Mouse (Mus musculus) forebrain, embryonic 13.5 days (tissue): ENCODE measurements around the gene Actn4. TPM values are rescaled to one million over a fixed set of nuclear protein-coding genes. Genes with fewer than 3 reads are reported as not detected.

Experiments used
- ATAC-seq: fragments of 200-750 bp; cut with Nextera tagmentation; 2 replicates; pipeline ENCODE4 v1.8.0; 2017
- H3K27ac ChIP-seq: fragments of 300-500 bp; sonication (generic); 2 replicates; pipeline ENCODE4 v1.5.1; 2015; ENCODE audit warnings: inconsistent platforms, mild to moderate bottlenecking, moderate library complexity
- H3K27me3 ChIP-seq: fragments of 300-500 bp; sonication (generic); 2 replicates; pipeline ENCODE4 v1.6.1; 2015; ENCODE audit warnings: mild to moderate bottlenecking, inconsistent platforms
- H3K36me3 ChIP-seq: fragments of 300-500 bp; sonication (generic); 2 replicates; pipeline ENCODE4 v1.6.1; 2015; ENCODE audit warnings: mild to moderate bottlenecking, inconsistent platforms; ENCODE audit not compliant: poor library complexity, severe bottlenecking
- H3K4me1 ChIP-seq: fragments of 300-500 bp; sonication (generic); 2 replicates; pipeline ENCODE4 v1.6.1; 2015; ENCODE audit warnings: inconsistent platforms
- H3K4me2 ChIP-seq: fragments of 300-500 bp; sonication (generic); 2 replicates; pipeline ENCODE4 v1.6.1; 2015; ENCODE audit warnings: inconsistent platforms, mild to moderate bottlenecking, moderate library complexity
- H3K4me3 ChIP-seq: fragments of 300-500 bp; sonication (generic); 2 replicates; pipeline ENCODE4 v1.5.1; 2015; ENCODE audit warnings: mild to moderate bottlenecking, inconsistent platforms
- H3K9ac ChIP-seq: fragments of 300-500 bp; sonication (generic); 2 replicates; pipeline ENCODE4 v1.6.1; 2015; ENCODE audit warnings: mild to moderate bottlenecking, inconsistent platforms
- H3K9me3 ChIP-seq: fragments of 300-500 bp; sonication (generic); replicated peaks from 2 replicates; pipeline ENCODE4 v1.6.1; 2016; ENCODE audit warnings: inconsistent platforms
- WGBS: fragments of 180-500 bp; shearing (Covaris S2); methylation state at CpG from one replicate; pipeline ENCODE4 v1.1.7; 2015; 5-methylcytosine and 5-hydroxymethylcytosine counted together
- polyA plus RNA-seq: library from polyadenylated mRNA; unstranded; fragments of >200 nt; fragmentation: Nextera tagmentation; extraction: Ambion mirVana; gene quantifications from 2 replicates; pipeline ENCODE4 v1.2.1, GENCODE M21; 2015

The Actn4 gene
- polyA plus RNA-seq, 1 experiment from 2014 or later: 114 TPM

DNA sequence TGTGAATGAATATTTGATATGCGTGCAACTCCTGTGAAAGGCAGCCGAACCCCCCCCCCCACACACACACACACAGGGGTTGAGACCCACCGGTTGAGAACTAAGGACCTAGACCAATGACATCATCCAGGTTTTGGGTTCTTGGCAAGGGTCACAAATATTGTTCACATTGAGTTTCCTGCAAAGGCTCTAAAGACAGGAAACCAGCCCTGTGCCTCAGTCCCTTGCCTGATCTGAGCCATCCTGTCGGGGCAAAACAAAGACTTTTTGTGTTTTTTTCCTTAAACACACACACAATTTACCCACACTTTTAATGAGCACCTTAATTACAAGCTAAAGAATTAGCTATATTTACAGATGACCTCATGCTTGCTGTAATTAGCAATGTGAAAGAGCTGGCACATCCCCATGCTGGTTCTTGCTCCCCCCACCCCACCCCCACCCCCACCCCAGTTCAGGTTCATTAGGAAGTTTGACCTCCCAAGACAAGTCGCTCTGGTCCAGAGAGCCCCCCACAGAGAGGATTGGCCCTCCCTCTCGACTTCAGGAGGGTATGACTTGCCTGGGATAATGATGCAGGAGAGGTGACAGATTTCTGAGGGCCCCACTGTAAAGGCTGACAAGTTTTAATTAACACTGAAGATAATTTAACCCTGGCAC, 17.3 kb downstream of the Actn4 start:
- 0 out of 2 replicates have a peak overlapping the region, but pooled peaks have one; percentile 31 for H3K9ac ChIP-seq
- H3K4me1 ChIP-seq: peaks cover 30% of the 10 kb centered on the region
- H3K9me3 ChIP-seq: no peaks in the 10 kb centered on the region
- H3K4me2 ChIP-seq: 0 out of 2 replicates have a peak overlapping the region, but pooled peaks have one; percentile 0
- peaks cover 6% of the 10 kb centered on the region; the same call in 1 of the 2 replicates for H3K27me3 ChIP-seq
- no peak overlapping the region for H3K4me3 ChIP-seq
- ATAC-seq: peak; percentile 58; the same call in 1 of the 2 replicates
- peak overlapping the region; percentile 57 for H3K27ac ChIP-seq
- H3K36me3 ChIP-seq: peaks cover 9% of the 10 kb centered on the region; the same call in 1 of the 2 replicates
- WGBS: 25% methylated on average over 6 of the region's 6 CpGs

DNA sequence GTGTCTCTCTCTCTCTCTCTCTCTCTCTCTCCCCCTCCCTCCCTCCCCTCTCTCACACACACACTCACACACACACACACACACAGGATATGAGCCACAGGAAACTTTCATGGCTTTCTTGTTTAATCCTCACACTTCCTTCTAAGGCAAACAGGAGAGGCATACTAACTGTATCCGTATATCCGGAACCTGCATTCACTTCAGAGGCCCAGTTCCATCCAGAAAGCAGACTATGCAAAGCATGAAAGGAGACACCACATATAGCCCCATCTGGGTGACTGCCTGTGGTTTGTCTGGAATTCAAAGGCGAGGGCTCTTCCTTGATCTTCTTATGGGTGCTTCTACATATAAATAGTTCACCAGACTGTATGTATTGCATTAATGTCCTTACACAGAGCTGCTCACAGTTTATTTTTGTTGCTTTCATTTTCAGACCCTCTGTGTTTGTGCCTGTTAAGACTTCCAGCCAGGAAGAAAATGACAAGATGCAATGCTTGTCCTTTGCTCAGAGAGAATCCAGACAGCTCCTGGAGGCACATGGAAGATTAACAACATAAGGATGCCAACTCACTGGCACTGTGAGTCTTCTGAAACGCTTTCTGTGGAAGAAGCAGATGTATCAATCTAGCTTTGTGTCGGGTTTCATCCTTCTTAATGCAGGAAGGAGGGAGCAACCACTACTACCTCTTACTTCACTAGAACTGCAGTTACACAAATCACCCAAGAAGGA, 18.5 kb downstream of the Actn4 start:
- no peak overlapping the region for H3K4me2 ChIP-seq
- H3K27me3 ChIP-seq: peaks cover 6% of the 10 kb centered on the region; the same call in 1 of the 2 replicates
- H3K27ac ChIP-seq: no peak overlapping the region
- no peak for ATAC-seq
- WGBS: 92% methylated on average over 5 of the region's 5 CpGs
- peaks cover 9% of the 10 kb centered on the region; the same call in 1 of the 2 replicates for H3K36me3 ChIP-seq
- peaks cover 39% of the 10 kb centered on the region for H3K4me1 ChIP-seq
- H3K4me3 ChIP-seq: no peak overlapping the region
- no peak overlapping the region for H3K9ac ChIP-seq
- H3K9me3 ChIP-seq: no peaks in the 10 kb centered on the region

DNA sequence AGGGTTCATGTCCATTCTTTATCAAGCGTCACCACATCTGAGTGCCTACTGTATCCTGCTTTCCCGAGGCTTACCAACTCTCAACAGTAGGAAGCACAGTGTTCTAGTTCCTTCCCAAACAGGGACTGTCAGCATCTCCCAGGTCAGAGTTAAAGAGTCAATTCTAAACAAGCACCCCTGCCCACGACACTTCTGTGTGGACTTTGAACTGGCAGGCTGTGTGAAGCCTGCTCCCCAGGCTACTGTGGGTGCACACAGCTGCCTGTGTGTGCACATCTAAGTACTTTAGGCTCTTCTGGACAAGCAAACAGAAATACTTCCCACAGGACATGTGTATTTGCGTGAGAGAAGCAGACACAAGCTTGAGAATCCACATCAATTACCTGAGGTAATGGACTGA, 20.6 kb downstream of the Actn4 start:
- Histone ChIP-seq H3K4me1 (peaks cover 39% of the 10 kb centered on the region), H3K9ac (no peak overlapping the region), H3K27me3 (no peaks in the 10 kb centered on the region), H3K9me3 (no peaks in the 10 kb centered on the region), H3K4me2 (no peak overlapping the region), H3K4me3 (no peak overlapping the region), H3K36me3 (peaks cover 16% of the 10 kb centered on the region; the same call in 1 of the 2 replicates), H3K27ac (peak overlapping the region; percentile 4; the same call in 1 of the 2 replicates)
- ATAC-seq: no peak
- WGBS: 85% methylated on average over 4 of the region's 4 CpGs

DNA sequence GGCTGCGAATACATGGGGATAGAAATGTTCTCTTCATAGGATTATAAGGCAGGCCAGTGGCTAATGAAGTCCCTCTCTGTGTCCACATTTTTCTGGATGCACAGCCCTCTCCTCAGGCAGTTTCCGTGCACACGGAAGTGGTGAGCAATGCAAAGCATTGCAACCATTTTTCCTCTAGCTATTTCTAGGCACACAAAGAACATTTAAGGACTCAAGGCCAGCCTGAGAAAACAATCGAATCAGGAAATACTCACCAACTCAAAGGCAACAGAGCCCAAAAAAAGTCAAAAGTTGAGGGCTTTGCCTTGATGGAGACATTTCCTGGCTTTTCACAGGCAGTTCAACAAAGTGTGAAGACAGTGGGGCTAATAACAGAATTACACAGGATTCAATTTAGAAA, 21.0 kb downstream of the Actn4 start:
- no peak for ATAC-seq
- Histone ChIP-seq H3K27me3 (no peaks in the 10 kb centered on the region), H3K4me3 (no peak overlapping the region), H3K4me1 (peaks cover 38% of the 10 kb centered on the region), H3K9ac (no peak overlapping the region), H3K27ac (0 out of 2 replicates have a peak overlapping the region, but pooled peaks have one; percentile 4), H3K36me3 (peaks cover 21% of the 10 kb centered on the region; the same call in 1 of the 2 replicates), H3K9me3 (no peaks in the 10 kb centered on the region), H3K4me2 (no peak overlapping the region)
- 86% methylated on average over 4 of the region's 4 CpGs for WGBS

DNA sequence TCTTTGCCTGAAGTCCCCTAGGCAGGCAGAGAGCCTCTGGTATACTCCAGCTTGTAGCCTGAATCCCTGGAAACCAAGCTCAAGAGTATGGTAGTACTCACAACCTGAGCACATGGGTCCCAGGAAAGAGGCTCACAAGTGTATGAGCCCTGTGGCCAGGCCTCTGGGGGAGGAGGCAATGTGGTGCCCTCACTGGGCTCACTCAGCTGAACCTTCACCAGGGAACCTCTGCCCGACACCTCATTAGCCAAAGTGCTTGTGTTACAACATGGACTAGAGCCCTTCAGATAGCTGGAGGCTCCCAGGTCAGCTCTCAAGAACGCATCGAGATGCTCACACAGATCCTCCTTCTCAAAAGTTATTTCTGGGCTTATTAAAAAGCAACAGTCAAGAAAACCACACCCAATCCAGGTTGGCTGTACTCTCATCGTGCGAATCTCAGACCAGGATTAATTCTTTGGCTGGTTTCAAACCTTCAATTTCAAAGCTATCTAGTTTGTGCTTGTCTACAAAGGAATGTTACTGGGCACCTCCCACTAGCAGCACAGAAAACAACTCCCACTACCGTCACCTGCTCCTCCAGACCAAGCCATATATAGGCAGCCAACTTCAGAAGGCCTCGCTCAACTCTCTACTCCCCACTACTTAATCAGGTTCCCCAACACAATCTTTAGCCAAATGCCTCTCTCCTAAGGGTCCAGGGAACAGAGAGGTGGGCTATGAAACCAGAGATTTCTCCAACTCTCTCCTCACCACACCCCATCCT, 22.5 kb downstream of the Actn4 start:
- no peaks in the 10 kb centered on the region for H3K27me3 ChIP-seq
- H3K9ac ChIP-seq: no peak overlapping the region
- H3K4me1 ChIP-seq: peaks cover 23% of the 10 kb centered on the region
- no peak overlapping the region for H3K4me2 ChIP-seq
- H3K36me3 ChIP-seq: peaks cover 21% of the 10 kb centered on the region; the same call in 1 of the 2 replicates
- no peak overlapping the region for H3K4me3 ChIP-seq
- WGBS: 95% methylated on average over 7 of the region's 7 CpGs
- no peaks in the 10 kb centered on the region for H3K9me3 ChIP-seq
- no peak for ATAC-seq
- no peak overlapping the region for H3K27ac ChIP-seq

DNA sequence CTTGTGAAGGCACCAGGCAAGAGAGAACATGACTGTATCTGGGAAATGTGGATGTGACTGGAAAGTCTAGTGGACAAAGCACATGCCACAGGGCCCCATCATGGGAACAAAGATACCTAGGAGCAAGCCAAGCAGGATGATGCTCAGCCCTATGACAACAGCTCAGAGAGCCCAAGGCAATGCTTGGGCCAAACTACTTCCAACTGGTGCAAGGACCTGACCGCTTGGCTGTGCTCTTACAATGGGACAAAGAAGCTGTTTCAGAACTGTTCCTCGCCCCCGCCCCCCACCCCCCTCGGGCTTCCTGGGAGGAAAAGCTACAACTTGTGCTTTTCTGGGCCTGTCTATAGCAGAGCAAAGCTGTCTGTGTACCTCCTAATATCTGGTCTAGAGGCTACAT, 23.5 kb downstream of the Actn4 start:
- peaks cover 19% of the 10 kb centered on the region for H3K4me1 ChIP-seq
- H3K27ac ChIP-seq: no peak overlapping the region
- H3K4me3 ChIP-seq: no peak overlapping the region
- no peak overlapping the region for H3K9ac ChIP-seq
- no peaks in the 10 kb centered on the region for H3K9me3 ChIP-seq
- WGBS: 52% methylated on average over 4 of the region's 4 CpGs
- no peaks in the 10 kb centered on the region for H3K27me3 ChIP-seq
- no peak for ATAC-seq
- peaks cover 20% of the 10 kb centered on the region; the same call in 1 of the 2 replicates for H3K36me3 ChIP-seq
- no peak overlapping the region for H3K4me2 ChIP-seq

DNA sequence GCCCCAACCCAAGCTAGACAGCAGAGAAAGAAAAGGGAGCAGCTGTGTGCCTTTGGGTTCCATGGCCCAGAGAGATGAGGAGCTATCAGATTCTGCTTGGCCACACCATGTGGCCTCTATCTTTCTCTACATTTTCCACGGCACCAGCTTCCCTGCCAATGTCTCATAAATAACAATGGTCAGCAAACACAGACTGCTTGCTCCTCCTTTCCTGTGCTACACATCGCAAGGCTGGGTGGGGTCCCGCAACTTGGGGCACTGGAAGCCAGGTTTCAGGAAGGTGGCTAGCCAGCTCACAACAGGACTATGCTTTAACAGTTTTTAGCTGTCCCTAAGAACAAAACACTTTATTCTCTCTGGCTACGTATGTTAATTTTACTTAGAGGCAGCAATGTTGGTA, 25.4 kb downstream of the Actn4 start:
- Histone ChIP-seq H3K27ac (peak overlapping the region; percentile 23; the same call in 1 of the 2 replicates), H3K4me2 (no peak overlapping the region), H3K36me3 (peaks cover 17% of the 10 kb centered on the region; the same call in 1 of the 2 replicates), H3K4me3 (no peak overlapping the region), H3K9ac (no peak overlapping the region), H3K4me1 (peaks cover 19% of the 10 kb centered on the region), H3K9me3 (no peaks in the 10 kb centered on the region), H3K27me3 (no peaks in the 10 kb centered on the region)
- 69% methylated on average over 4 of the region's 4 CpGs for WGBS
- ATAC-seq: no peak

DNA sequence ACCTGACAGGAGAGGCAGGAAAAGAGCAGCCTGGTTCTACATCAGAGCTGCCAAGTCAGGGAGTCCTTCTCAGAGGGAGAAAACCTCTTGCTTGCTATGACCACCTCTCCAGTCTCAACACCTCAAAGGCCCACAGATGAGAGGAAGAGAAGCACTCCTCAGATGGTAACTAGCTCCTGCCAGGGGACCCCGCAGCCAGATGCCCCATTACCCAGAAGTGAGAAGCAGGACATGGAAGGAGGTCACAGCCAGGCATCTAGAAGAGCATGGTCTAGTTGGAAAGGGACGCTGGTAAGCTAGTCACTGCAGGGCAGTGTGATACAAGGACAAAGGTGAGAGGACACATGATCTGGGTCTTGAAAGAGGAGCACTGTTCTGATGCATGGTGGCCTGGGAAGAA, 28.3 kb downstream of the Actn4 start:
- no peak for ATAC-seq
- no peak overlapping the region for H3K9ac ChIP-seq
- H3K27me3 ChIP-seq: no peaks in the 10 kb centered on the region
- H3K9me3 ChIP-seq: no peaks in the 10 kb centered on the region
- peaks cover 25% of the 10 kb centered on the region for H3K4me1 ChIP-seq
- WGBS: 93% methylated on average over 2 of the region's 2 CpGs
- peaks cover 13% of the 10 kb centered on the region; the same call in 1 of the 2 replicates for H3K36me3 ChIP-seq
- no peak overlapping the region for H3K4me3 ChIP-seq
- H3K27ac ChIP-seq: no peak overlapping the region
- no peak overlapping the region for H3K4me2 ChIP-seq

DNA sequence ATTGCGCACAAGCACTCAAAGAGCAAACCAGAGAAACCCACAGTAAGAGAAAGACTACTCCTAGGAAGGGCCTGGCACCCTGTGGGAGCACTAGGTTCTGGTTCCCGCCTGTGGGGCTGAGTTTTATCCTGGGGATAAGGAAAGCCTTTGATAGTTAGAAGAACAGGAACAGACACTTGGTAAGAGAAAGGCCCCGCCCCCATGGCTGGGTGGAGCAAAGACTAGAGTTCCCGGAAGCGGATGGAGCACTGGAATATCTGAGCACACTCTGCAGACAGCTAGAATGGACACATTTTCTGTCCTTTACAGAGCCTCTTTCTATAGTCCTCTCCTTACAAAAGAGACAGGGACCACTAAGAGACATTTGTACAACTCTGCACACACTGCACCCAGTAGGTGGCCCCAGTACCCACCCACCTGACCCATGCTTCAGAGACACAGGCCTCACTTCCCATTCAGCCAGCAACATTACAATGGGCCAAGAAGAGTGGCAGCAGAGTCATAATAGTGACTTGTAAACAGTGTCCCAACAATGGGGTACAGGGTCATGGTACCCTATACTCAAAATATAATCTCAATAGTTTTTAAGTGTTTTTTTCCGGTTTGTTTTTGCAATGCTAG, 29.6 kb downstream of the Actn4 start:
- 80% methylated on average over 6 of the region's 6 CpGs for WGBS

DNA sequence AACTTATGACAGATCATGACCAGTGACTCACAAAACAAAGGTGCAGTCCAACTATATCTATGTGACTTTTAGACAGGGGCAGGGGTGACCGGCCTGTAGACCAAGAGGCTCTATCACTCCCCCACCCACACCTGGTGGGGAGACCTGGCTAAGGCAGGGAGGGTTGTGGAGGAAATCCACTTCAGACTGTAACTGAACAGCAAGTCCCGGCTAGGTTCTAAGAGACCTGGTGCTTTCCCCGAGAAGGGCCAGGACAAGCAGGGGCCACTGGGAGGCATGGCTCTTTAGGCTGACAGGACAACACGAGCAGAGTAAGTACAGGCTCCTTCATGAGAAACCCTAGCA, 30.5 kb downstream of the Actn4 start:
- no peak for ATAC-seq
- H3K4me3 ChIP-seq: no peak overlapping the region
- no peaks in the 10 kb centered on the region for H3K27me3 ChIP-seq
- peaks cover 6% of the 10 kb centered on the region; the same call in 1 of the 2 replicates for H3K36me3 ChIP-seq
- H3K9me3 ChIP-seq: no peaks in the 10 kb centered on the region
- no peak overlapping the region for H3K9ac ChIP-seq
- no peak overlapping the region for H3K27ac ChIP-seq
- peaks cover 19% of the 10 kb centered on the region for H3K4me1 ChIP-seq
- WGBS: 87% methylated on average over 4 of the region's 4 CpGs
- no peak overlapping the region for H3K4me2 ChIP-seq

More for the DNA sequence above, 29.6 kb downstream of the Actn4 start:
- H3K27ac ChIP-seq: no peak overlapping the region
- H3K36me3 ChIP-seq: peaks cover 8% of the 10 kb centered on the region; the same call in 1 of the 2 replicates
- no peak for ATAC-seq
- H3K9me3 ChIP-seq: no peaks in the 10 kb centered on the region
- no peaks in the 10 kb centered on the region for H3K27me3 ChIP-seq
- no peak overlapping the region for H3K4me2 ChIP-seq
- peaks cover 21% of the 10 kb centered on the region; the same call in 1 of the 2 replicates for H3K4me1 ChIP-seq
- H3K9ac ChIP-seq: no peak overlapping the region
- no peak overlapping the region for H3K4me3 ChIP-seq

DNA sequence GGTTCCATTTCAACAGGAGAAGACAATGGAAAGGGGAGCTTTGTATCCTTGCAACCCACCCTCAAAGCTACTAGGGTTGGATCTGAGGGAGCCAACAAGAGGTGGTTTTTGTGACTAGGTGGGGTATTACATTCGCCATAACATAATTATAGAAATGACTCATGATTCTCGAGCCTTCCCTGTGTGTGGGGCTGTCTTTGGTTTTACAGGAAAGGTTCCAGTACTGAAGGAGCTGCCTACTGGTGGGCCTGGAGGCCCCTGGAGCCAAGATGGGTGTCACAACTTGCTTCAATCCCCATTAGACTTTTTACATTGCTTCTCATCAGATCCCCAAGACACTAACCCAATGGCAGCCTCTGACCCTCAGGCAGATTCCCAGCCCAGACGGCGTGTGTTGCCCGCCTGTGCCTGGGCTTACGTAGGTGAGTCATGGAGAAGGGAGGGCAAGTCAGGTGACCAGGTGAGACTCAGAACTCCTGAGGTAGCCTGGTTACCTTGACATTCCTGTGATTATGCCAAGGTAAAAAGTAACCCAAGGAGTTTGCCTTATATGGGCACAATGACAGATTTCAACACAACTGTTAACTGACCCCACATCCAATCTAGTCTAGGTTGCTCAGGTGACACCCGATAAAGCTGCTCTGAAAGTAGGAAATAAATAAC, 31.0 kb downstream of the Actn4 start:
- H3K27ac ChIP-seq: no peak overlapping the region
- H3K27me3 ChIP-seq: no peaks in the 10 kb centered on the region
- no peak overlapping the region for H3K4me2 ChIP-seq
- no peak overlapping the region for H3K9ac ChIP-seq
- no peak overlapping the region for H3K4me3 ChIP-seq
- peaks cover 20% of the 10 kb centered on the region for H3K4me1 ChIP-seq
- no peak for ATAC-seq
- H3K36me3 ChIP-seq: 0 out of 2 replicates have a peak, but pooled peaks cover 1% of the 10 kb centered on the region
- no peaks in the 10 kb centered on the region for H3K9me3 ChIP-seq
- WGBS: 91% methylated on average over 7 of the region's 7 CpGs
